Mouse (Mus musculus) layer of hippocampus, postnatal 14 days (tissue): Measurements from ENCODE around the gene Aph1c. TPM values are rescaled to one million over a fixed set of nuclear protein-coding genes. Genes with fewer than 3 reads are reported as not detected.
"Not testable (repeated sequence)": the region's sequence is repeated elsewhere in the genome, so short reads cannot be mapped to it uniquely, and the experiment has no call there.

Experiments
- DNase-seq, 2 experiments: peaks; one replicate each; pipeline ENCODE4 v3.0.0; 2021 to 2022; ENCODE audit warnings: low spot score in 2 of 2, mixed read lengths in 1 of 2
- long read RNA-seq, 2 experiments: library from polyadenylated mRNA; stranded (forward); transcript quantifications; one replicate each; pipeline ENCODE4 v2.0.0; 2021
- total RNA-seq, 2 experiments: library from RNA; stranded (reverse); gene quantifications; 2 replicates each; pipeline ENCODE4 v1.2.3; 2021

Aph1c gene
- 1 to 10 TPM; 5.2 to 5.3 TPM for total RNA-seq
- long read RNA-seq, experiment 1, full-length matches to known transcripts, result 3 of 8 reads
- long read RNA-seq, experiment 1, partial matches to known transcripts, result 1 of 8 reads
- long read RNA-seq, experiment 1, other reads (novel, unspliced or antisense), result 4 of 8 reads
- long read RNA-seq, experiment 2, full-length matches to known transcripts, result 3 of 5 reads
- long read RNA-seq, experiment 2, partial matches to known transcripts, result 0 of 5 reads
- long read RNA-seq, experiment 2, other reads (novel, unspliced or antisense), result 2 of 5 reads

- peak; percentile 97 to 99 for DNase-seq
Measured at GRCm38 (mm10) chr9:66834318-66835096, at the start of gene Aph1c. Gene Aph1c, minus strand, starts transcription at chr9:66834726.

GRCm38 (mm10) chr9:66883500-66883899 is 49.0 kb upstream of the Aph1c start:
- DNase-seq, result no peak

- DNase-seq, result no peak
Measured at GRCm38 (mm10) chr9:66882406-66882821, 47.9 kb upstream of the Aph1c start.

- DNase-seq, result no peak
Measured at GRCm38 (mm10) chr9:66881858-66882257, 47.3 kb upstream of the Aph1c start.

GRCm38 (mm10) chr9:66880752-66881151 is 46.2 kb upstream of the Aph1c start:
- no peak for DNase-seq

GRCm38 (mm10) chr9:66879486-66879885 is 45.0 kb upstream of the Aph1c start:
- no peak for DNase-seq

GRCm38 (mm10) chr9:66878899-66879298 is 44.4 kb upstream of the Aph1c start:
- DNase-seq, result no peak

GRCm38 (mm10) chr9:66876577-66876976 is 42.1 kb upstream of the Aph1c start:
- DNase-seq, result no peak

GRCm38 (mm10) chr9:66874297-66874696 is 39.8 kb upstream of the Aph1c start:
- DNase-seq, result no peak

- DNase-seq, result no peak
Measured at GRCm38 (mm10) chr9:66873531-66873930, 39.0 kb upstream of the Aph1c start.

- DNase-seq, result not testable (repeated sequence)
Measured at GRCm38 (mm10) chr9:66873009-66873408, 38.5 kb upstream of the Aph1c start.

- DNase-seq, result no peak
Measured at GRCm38 (mm10) chr9:66872015-66872727, 37.6 kb upstream of the Aph1c start.

GRCm38 (mm10) chr9:66864708-66865107 is 30.2 kb upstream of the Aph1c start:
- DNase-seq, result peak in 1 of 2 experiments; percentile 29

GRCm38 (mm10) chr9:66863456-66863855 is 28.9 kb upstream of the Aph1c start:
- peak in 1 of 2 experiments; percentile 49 for DNase-seq

GRCm38 (mm10) chr9:66862202-66862601 is 27.7 kb upstream of the Aph1c start:
- no peak for DNase-seq

- DNase-seq, result no peak
Measured at GRCm38 (mm10) chr9:66861104-66861767, 26.7 kb upstream of the Aph1c start.

GRCm38 (mm10) chr9:66859523-66859922 is 25.0 kb upstream of the Aph1c start:
- DNase-seq, result no peak

- no peak for DNase-seq
Measured at GRCm38 (mm10) chr9:66855865-66856264, 21.3 kb upstream of the Aph1c start.

GRCm38 (mm10) chr9:66852592-66852991 is 18.1 kb upstream of the Aph1c start:
- DNase-seq, result no peak

- no peak for DNase-seq
Measured at GRCm38 (mm10) chr9:66850966-66851365, 16.4 kb upstream of the Aph1c start.

GRCm38 (mm10) chr9:66846822-66847221 is 12.3 kb upstream of the Aph1c start:
- no peak for DNase-seq
